30 mouse cellular contexts compared by ENCODE assay signal in the genomic region with DNA sequence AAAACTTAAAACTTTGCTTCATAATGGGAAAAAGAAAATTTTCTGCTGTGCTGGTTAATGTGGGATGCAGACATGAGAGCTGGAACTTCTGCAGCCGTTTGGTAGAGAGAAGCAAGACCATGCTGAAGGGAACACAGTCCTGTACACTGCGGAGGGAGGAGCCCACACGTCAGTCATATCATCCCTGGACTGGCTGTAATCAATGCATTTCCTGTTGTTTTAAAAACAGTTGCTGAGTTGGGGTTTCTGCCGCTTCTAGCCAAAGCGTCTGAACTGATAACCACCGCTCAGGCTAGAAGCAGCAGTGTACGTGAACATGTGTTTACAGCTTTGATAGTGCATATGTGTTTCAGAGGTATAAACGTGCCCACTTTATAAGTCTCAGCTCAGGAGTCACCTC. TPM values are rescaled to one million over a fixed set of nuclear protein-coding genes. Genes with fewer than 3 reads are reported as not detected.
"Had no signal": no experiment of that assay in that cellular context is flagged by ENCODE, and none has a peak within 500 bp of the region (broad histone marks: within the 10 kb centered on the region; RNA-seq: fewer than 3 reads in every experiment).

No protein-coding gene starts in this region.

- H3K27me3 ChIP-seq: kidney, embryonic 15.5 days; limb, embryonic 13.5 days; midbrain, embryonic 13.5 days; neural tube, embryonic 13.5 days; stomach, embryonic 15.5 days had no signal

- H3K27ac ChIP-seq: kidney, embryonic 15.5 days; limb, embryonic 10.5 days; limb, embryonic 13.5 days; liver, embryonic 13.5 days; midbrain, embryonic 10.5 days; midbrain, embryonic 13.5 days; neural tube, embryonic 13.5 days; stomach, embryonic 15.5 days had no signal

- ATAC-seq: midbrain, embryonic 13.5 days; midbrain, embryonic 16.5 days had no signal

- H3K36me3 ChIP-seq: kidney, embryonic 15.5 days; limb, embryonic 10.5 days; limb, embryonic 13.5 days; liver, embryonic 13.5 days; midbrain, embryonic 10.5 days; midbrain, embryonic 13.5 days; stomach, embryonic 15.5 days had no signal

- H3K4me1 ChIP-seq: midbrain, embryonic 10.5 days had no signal

- DNase-seq: kidney, adult 11 months; kidney, adult 8-10 months; kidney, postnatal 10 days; kidney, postnatal 36 days; layer of hippocampus, postnatal 36 days; liver, embryonic 13.5 days; lung, adult 2 months; lung, postnatal 14 days; lung, postnatal 4 days; retina, postnatal 1 day; right cerebral cortex, postnatal 25 days; spleen, adult 18-20 months; thymus, postnatal 25 days had no signal

- H3K4me3 ChIP-seq: kidney, embryonic 15.5 days; limb, embryonic 10.5 days; limb, embryonic 13.5 days; liver, embryonic 13.5 days; midbrain, embryonic 10.5 days; midbrain, embryonic 13.5 days; myocyte; neural tube, embryonic 13.5 days; stomach, embryonic 15.5 days had no signal

- H3K9me3 ChIP-seq: kidney, embryonic 15.5 days; limb, embryonic 10.5 days; limb, embryonic 13.5 days; liver, embryonic 13.5 days; midbrain, embryonic 10.5 days; midbrain, embryonic 13.5 days; neural tube, embryonic 13.5 days; stomach, embryonic 15.5 days had no signal

- H3K9ac ChIP-seq: kidney, embryonic 15.5 days; limb, embryonic 13.5 days; liver, embryonic 13.5 days; midbrain, embryonic 13.5 days; neural tube, embryonic 13.5 days; stomach, embryonic 15.5 days had no signal

RNA-seq across cellular contexts. Expression of a gene that starts 57.1 kb away (rescaled TPM):
- total RNA-seq: layer of hippocampus, postnatal 10 days; layer of hippocampus, postnatal 36 days; left cerebral cortex, adult 8-10 months; left cerebral cortex, postnatal 25 days; megakaryocyte, adult 5-6 weeks; monocyte, adult 5-6 weeks; neutrophil, adult 5-6 weeks had no signal
- polyA plus RNA-seq: limb, embryonic 10.5 days; limb, embryonic 13.5 days; lung, embryonic 16.5 days; midbrain, embryonic 13.5 days; midbrain, embryonic 16.5 days; thymus, postnatal 0 days had no signal
